Mouse (Mus musculus) left cerebral cortex, adult 2 months (tissue): ENCODE measurements at regions not wholly inside any gene's neighbourhood (a gene's known extent, or its start where the extent isn't known, plus 50 kb on each side); places are given as distances from the start of the nearest gene placed in this dataset.
A peak's percentile ranks its signal among the peaks of the same experiment; 100 is the strongest.

ENCODE experiments used
- DNase-seq, 2 experiments: peaks; one replicate each; pipeline ENCODE4 v3.0.0; 2021 to 2022; ENCODE audit warnings: low spot score in 2 of 2, mixed read lengths in 1 of 2; ENCODE audit errors: extremely low spot score in 1 of 2
- H3K27ac ChIP-seq: fragments of 200-600 bp; 2 replicates; pipeline ENCODE4 v1.8.1; 2022
- H3K4me3 ChIP-seq: fragments of 200-600 bp; 2 replicates; pipeline ENCODE4 v1.8.1; 2022
- CTCF ChIP-seq: fragments of 200-600 bp; IDR thresholded peaks from 2 replicates; pipeline ENCODE4 v1.8.1; 2022; ENCODE audit warnings: antibody characterized with exemption, mild to moderate bottlenecking, moderate library complexity
- intact Hi-C: fragments of 180-260 bp; cut with DNase I; formaldehyde crosslinking; loops from one replicate; pipeline ENCODE4 v1.15.1; 2025

GRCm38 (mm10) chr11:43998046-43998725, 97.2 kb upstream of the Adra1b start:
- no peak overlapping the region for H3K27ac ChIP-seq
- intact Hi-C loops: no loop called here

DNA sequence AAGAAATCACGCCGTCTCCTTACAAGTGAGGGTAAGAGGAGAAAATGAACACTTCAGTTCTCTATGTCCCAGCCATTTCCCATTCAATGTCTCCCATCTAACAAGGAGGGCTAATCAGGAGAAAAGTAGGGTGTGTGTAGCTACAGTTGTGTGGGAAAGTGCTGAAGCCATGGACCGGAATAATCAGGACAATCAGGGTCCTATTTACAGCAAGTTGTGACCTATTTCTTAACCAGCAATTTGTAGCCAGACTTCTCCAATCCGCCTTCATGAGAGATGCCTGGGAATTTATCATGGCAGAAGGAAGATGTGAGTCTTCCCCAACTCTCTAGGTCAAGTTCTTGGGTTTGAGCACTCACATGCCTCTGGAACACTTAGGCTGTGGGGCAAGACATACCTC, 99.0 kb upstream of the Adra1b start:
- intact Hi-C loops: no loop called here
- no peak for DNase-seq
- no peak for TF ChIP-seq CTCF
- Histone ChIP-seq H3K4me3 (no peak overlapping the region), H3K27ac (no peak overlapping the region)

More at GRCm38 (mm10) chr11:43998046-43998725, 97.2 kb upstream of the Adra1b start:
- DNase-seq: peak in 1 of 2 experiments; percentile 19
- no peak overlapping the region for H3K4me3 ChIP-seq
- TF ChIP-seq CTCF: no peak

DNA sequence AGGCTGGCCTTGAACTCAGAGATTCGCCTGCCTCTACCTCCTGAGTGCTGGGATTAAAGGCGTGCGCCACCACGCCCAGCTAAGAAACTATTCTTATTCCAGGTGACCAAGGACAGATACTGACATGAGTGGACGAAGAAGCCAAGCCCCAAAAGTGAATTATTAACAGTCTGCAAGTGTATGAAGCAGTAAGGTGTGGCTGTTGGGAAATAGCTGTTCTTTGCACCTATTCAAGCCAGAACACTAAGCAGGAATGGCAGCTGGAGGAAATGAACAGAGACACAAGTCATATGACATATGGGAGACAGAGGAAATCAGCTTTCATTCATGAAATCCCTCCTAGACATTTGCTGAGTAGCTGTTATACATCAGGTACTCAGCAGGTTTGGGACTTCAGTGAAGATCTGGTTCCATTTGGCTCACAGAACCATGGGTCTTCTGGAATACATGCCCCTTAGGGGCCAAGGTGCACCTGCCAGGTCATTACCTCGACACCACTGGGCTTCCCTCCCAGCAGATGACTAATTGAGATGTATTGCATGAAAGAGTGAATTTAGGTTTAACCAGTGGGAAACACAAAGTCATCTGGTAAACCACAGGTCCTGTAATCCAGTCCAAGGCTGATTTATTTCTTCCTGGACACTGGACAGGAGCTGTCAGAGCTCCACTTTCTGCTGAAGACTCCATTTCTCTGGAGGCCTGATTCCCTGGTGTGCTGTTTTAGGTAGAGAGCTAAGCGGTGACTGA, 101.0 kb upstream of the Adra1b start:
- Histone ChIP-seq H3K4me3 (no peak overlapping the region), H3K27ac (no peak overlapping the region)
- no peak for DNase-seq
- intact Hi-C loops: no loop called here
- no peak for TF ChIP-seq CTCF

GRCm38 (mm10) chr11:44002716-44003522, 101.9 kb upstream of the Adra1b start:
- H3K27ac ChIP-seq: no peak overlapping the region
- no peak for TF ChIP-seq CTCF

DNA sequence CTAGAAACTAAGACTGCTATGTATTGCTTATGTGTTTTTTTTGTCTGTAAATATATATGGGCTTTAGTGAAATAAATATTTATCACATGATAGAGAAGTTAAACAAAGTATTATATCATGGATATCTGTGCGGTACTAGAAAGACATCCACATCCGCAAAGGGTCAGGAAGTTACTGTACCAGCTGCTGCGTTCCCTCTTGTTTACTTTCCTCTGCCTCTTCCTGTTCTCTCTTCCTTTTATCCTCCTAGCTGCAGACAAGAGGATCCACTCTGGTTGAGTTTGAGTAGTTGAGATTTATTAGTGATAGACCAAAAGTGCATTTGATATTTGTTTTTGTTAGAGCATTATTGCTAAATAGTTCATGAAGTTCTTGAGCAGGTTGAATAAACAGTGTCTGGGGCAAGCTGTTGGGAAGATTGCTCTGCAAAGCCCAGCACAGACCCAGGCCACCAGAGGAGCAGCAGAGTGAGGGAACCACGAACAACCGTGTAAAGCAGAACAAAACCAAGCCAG, 106.6 kb upstream of the Adra1b start:
- Histone ChIP-seq H3K27ac (no peak overlapping the region), H3K4me3 (no peak overlapping the region)
- intact Hi-C loops: no loop called here
- no peak for TF ChIP-seq CTCF
- DNase-seq: no peak

More at GRCm38 (mm10) chr11:44002716-44003522, 101.9 kb upstream of the Adra1b start:
- intact Hi-C loops: no loop called here
- DNase-seq: no peak
- H3K4me3 ChIP-seq: no peak overlapping the region

- intact Hi-C loops: no loop called here
- no peak overlapping the region for H3K4me3 ChIP-seq
- no peak overlapping the region for H3K27ac ChIP-seq
- DNase-seq: no peak
- TF ChIP-seq CTCF: no peak
Measured at GRCm38 (mm10) chr11:44012314-44012713, 111.3 kb upstream of the Adra1b start.

DNA sequence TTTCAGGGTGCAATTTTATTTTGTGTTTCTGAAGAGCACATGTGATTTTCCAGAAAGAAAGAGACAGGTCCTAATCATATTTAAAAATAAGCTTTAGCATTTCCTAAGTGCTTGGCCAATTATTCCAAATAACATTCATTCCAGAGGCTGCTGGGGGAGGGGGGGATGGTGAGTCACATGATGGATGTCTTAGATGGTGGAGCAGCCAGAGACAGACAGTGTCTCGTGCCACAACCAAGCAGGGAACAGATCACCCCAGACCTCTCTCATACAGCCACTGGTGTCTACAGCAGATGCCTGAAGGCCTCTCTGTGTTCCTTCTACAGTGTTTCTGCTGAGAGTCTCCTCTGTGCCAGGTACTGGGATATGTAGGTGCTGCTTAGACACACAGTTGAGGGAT, 112.8 kb upstream of the Adra1b start:
- Histone ChIP-seq H3K4me3 (no peak overlapping the region), H3K27ac (no peak overlapping the region)
- intact Hi-C loops: no loop called here
- DNase-seq: no peak
- no peak for TF ChIP-seq CTCF

- intact Hi-C loops: no loop called here
- Histone ChIP-seq H3K27ac (no peak overlapping the region), H3K4me3 (no peak overlapping the region)
- no peak for TF ChIP-seq CTCF
- no peak for DNase-seq
Measured at GRCm38 (mm10) chr11:44021638-44022037, 120.6 kb upstream of the Adra1b start.

DNA sequence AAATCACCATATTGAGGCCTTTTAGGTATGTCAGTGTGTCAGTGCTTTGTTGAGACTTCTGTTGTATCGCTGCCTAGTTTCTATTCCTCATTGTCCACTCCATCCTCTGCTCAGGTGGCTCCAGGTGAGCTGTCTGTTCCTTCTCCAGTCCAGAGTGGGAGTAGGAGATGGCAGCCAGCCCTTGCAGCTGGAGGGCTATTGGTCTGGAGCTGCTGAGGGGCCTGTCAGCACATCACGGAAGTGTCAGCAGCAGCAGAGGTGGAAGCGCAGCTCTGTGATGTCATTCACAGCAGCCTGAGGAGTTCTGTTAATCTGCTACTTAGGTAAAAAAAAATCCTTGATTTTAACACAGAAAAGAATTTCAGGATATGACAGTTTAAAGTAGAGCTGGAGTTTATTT, 126.0 kb upstream of the Adra1b start:
- no peak overlapping the region for H3K4me3 ChIP-seq
- intact Hi-C loops: no loop called here
- DNase-seq: no peak
- H3K27ac ChIP-seq: no peak overlapping the region
- TF ChIP-seq CTCF: no peak

- TF ChIP-seq CTCF: no peak
Measured at GRCm38 (mm10) chr11:44046083-44046482, 145.1 kb upstream of the Adra1b start.

DNA sequence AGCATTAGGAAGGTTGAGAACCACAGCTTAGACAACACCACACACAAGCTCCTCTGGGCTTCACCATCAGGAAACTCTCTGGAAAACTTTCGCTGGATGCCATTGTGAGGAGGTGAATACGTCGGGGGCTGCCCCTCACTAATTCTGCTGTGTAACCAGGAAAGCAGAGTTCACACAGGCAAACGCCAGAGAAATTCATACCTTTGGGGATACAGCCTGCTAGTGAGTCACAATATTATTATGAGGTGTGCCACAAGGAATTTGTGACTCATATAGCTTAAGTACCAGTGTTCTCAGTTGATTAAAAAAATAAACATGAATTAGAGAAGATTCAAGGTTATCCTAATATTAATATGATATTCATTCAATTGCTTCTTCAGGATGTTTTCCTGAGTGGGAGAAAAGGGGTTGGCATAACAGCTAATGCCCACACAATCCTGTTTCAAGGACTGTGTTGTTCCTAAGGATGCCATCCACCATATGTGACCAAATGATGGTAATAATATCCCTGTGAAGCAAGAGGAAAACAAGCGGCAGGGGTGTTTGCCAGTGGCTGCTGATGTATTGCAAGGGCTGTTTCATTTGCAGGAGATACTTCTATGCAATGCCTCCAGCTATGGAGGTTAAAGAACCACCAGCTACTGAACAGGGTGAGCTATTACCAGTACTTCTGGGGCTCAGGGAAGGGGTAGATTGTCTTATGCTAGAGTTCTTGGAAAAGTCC, 148.4 kb upstream of the Adra1b start:
- TF ChIP-seq CTCF: no peak
- intact Hi-C loops: loop anchor here (5.0 kb wide), 1 partner anchor 72 kb away; no protein-coding TSS in a partner anchor
- no peak overlapping the region for H3K4me3 ChIP-seq

More at GRCm38 (mm10) chr11:44046083-44046482, 145.1 kb upstream of the Adra1b start:
- Histone ChIP-seq H3K4me3 (no peak overlapping the region), H3K27ac (no peak overlapping the region)
- DNase-seq: no peak
- intact Hi-C loops: loop anchor here (5.0 kb wide), 1 partner anchor 69 kb away; no protein-coding TSS in a partner anchor

More for the DNA sequence above, 148.4 kb upstream of the Adra1b start:
- DNase-seq: no peak
- no peak overlapping the region for H3K27ac ChIP-seq
